Mouse (Mus musculus): ENCODE measurements around the gene Arhgap17. TPM values are rescaled to one million over a fixed set of nuclear protein-coding genes. Genes with fewer than 3 reads are reported as not detected.
A peak's percentile ranks its signal among the peaks of the same experiment; 100 is the strongest.

Arhgap17 gene
- 10 to 100 TPM; 14.6 to 17.0 TPM for total RNA-seq (2021)
- polyA plus RNA-seq (2012; rRNA removed): 10.0 and 13.8 TPM in 2 replicates
- long read RNA-seq, partial matches to known transcripts: 0 of 8 reads
- long read RNA-seq, other reads (novel, unspliced or antisense): 1 of 8 reads

DNA sequence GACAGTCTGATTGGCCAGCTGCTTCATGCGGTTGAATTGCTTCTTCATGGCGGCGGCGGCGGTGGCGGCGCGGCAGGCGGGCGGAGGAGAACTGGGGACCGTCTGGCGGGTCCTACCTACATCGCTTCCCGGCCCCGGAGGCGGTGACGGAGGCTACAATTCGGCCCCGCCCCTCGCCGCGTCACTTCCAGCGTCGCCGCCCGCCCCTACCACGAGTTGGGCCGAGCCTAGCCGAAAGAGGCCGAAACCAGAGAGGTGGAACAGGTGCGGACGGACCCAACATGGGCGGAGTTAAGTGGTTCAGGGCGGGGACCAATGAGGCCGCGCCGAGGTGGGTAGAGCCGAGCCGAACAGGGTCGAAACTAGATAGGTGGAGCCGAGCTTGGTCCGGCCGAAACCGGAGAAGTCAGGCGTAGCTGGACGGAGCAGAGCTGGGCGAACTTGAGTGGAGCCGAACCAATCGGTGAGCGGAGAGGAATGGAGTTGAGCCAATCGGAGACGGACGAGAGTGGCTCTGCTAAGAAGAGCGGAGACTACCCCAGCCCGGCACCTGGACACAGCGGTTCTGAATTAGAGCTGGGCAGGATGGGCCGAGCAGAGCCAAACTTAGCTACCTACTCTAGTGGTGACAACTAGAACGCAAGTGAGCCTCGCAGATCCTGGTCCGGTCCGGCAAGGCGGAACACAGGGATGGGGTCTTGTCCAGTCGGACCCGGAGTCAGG is at the start of gene Arhgap17, which contains the start of gene Lcmt1:
TSS of gene Arhgap17 (minus strand) at position 157 of the 723 bp plus-strand sequence.
TSS of gene Lcmt1 (plus strand) at position 26 of the 723 bp plus-strand sequence.
- peak; percentile 37; the same call in 1 of the 2 replicates for TF ChIP-seq CTCF (IDR thresholded peaks at IDR 0.05)
- TF ChIP-seq EP300 (IDR thresholded peaks at IDR 0.05; ENCODE audit: insufficient read depth, low read depth, low read length): no peak
- TF ChIP-seq POLR2A (IDR thresholded peaks at IDR 0.05; ENCODE audit: insufficient read depth, low read depth, low read length): peak; percentile 59
- Histone ChIP-seq H3K79me2 (replicated peaks; ENCODE audit: control insufficient read depth, insufficient read depth, low read length) (peaks cover 7% of the 10 kb centered on the region; the same call in 1 of the 2 replicates), H3K4me3 (peak within 1 kb of the TSS; percentile 85), H3K9ac (ENCODE audit: low read depth, low read length) (peak within 1 kb of the TSS; percentile 85), H3K36me3 (ENCODE audit: control insufficient read depth, insufficient read depth, low read length) (peaks cover 9% of the 10 kb centered on the region), H3K27me3 (ENCODE audit: control insufficient read depth, insufficient read depth, low read length) (no peaks in the 10 kb centered on the region), H3K4me1 (ENCODE audit: control insufficient read depth, insufficient read depth, low read length) (peaks cover 23% of the 10 kb centered on the region), H3K27ac (peak within 1 kb of the TSS; percentile 81)
- WGBS: under 1% methylated on average over 58 of the region's 64 CpGs
- intact Hi-C loops (cut with DNase I): loop anchor here (5.0 to 10.0 kb wide), 2 partner anchors 38 to 395 kb away; no protein-coding TSS in a partner anchor
- DNase-seq: peak; percentile 97 to 98

DNA sequence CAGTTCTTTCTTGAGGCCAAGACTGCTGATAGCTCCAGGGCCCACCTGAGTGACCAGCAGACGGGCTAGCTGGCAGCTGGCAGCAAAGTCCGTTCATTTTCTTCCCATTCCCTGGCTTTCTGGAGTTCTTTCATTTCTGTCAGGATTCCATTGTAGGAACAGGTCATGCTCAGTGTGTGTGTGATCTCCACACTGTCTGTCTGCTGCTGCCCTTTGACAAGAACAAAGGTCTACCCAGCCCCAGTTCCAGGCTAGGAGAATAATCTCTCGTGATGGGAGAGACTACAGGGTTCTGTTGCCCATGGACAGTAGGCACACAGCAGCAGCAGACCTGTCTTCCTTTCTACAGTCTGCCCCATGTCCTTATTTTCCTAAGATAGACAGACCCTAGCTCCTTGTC is 47.9 kb upstream of the Arhgap17 start:
- H3K4me3 ChIP-seq: no peak overlapping the region
- no peak overlapping the region for H3K9ac ChIP-seq (ENCODE audit: low read depth, low read length)
- intact Hi-C loops (cut with DNase I): no loop called here
- H3K79me2 ChIP-seq (replicated peaks; ENCODE audit: control insufficient read depth, insufficient read depth, low read length): no peaks in the 10 kb centered on the region
- no peak for DNase-seq
- TF ChIP-seq CTCF (IDR thresholded peaks at IDR 0.05): no peak
- no peak for TF ChIP-seq EP300 (IDR thresholded peaks at IDR 0.05; ENCODE audit: insufficient read depth, low read depth, low read length)
- TF ChIP-seq POLR2A (IDR thresholded peaks at IDR 0.05; ENCODE audit: insufficient read depth, low read depth, low read length): no peak
- no peaks in the 10 kb centered on the region for H3K4me1 ChIP-seq (ENCODE audit: control insufficient read depth, insufficient read depth, low read length)
- H3K27me3 ChIP-seq (ENCODE audit: control insufficient read depth, insufficient read depth, low read length): no peaks in the 10 kb centered on the region
- 92% methylated on average over 3 of the region's 3 CpGs for WGBS
- no peaks in the 10 kb centered on the region for H3K36me3 ChIP-seq (ENCODE audit: control insufficient read depth, insufficient read depth, low read length)
- no peak overlapping the region for H3K27ac ChIP-seq

DNA sequence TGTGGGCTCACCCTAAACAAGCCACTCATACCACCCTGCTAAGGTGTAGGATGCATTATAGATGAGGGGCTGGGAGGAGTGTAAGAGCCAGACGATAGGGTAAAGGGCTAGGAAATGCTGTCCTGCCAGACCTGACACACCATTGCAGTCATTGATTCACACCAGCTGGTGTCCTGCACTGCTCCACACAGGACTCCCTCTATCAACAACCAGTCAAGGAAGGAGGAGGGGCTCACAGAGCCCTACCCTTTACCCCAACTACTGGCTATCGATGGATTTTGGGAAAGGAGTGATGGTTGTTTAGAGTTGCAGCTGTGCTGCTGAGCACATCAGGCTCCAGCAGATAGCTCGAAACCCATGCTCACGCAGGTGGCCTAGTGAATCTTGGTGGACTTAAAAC is 47.1 kb upstream of the Arhgap17 start:
- Histone ChIP-seq H3K27me3 (ENCODE audit: control insufficient read depth, insufficient read depth, low read length) (no peaks in the 10 kb centered on the region), H3K36me3 (ENCODE audit: control insufficient read depth, insufficient read depth, low read length) (no peaks in the 10 kb centered on the region), H3K79me2 (replicated peaks; ENCODE audit: control insufficient read depth, insufficient read depth, low read length) (no peaks in the 10 kb centered on the region), H3K4me1 (ENCODE audit: control insufficient read depth, insufficient read depth, low read length) (no peaks in the 10 kb centered on the region), H3K27ac (no peak overlapping the region), H3K4me3 (no peak overlapping the region), H3K9ac (ENCODE audit: low read depth, low read length) (no peak overlapping the region)
- WGBS: 77% methylated on average over 4 of the region's 4 CpGs
- DNase-seq: no peak
- TF ChIP-seq POLR2A (IDR thresholded peaks at IDR 0.05; ENCODE audit: insufficient read depth, low read depth, low read length): no peak
- no peak for TF ChIP-seq CTCF (IDR thresholded peaks at IDR 0.05)
- no peak for TF ChIP-seq EP300 (IDR thresholded peaks at IDR 0.05; ENCODE audit: insufficient read depth, low read depth, low read length)
- intact Hi-C loops (cut with DNase I): no loop called here

DNA sequence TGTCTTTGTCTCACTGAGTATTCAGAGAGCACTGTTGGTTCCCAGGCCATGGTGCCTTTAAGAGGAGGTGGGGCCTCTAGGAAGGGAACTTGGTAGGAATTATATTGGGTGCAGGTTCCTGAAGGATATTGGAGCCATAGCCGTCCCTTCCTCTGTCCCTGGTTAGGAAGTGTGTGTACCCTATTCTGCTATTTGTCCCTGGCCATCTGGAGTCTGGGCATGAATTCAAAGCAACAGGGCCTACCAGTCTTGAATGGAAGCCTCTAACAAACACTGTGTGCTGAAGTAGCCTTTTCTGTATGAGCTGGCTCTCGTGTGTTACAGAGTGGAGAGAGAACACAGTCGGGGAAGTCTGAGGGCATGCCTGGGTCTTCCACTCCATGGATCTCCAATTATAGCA is 42.4 kb upstream of the Arhgap17 start:
- no peak for DNase-seq
- H3K9ac ChIP-seq (ENCODE audit: low read depth, low read length): no peak overlapping the region
- H3K27me3 ChIP-seq (ENCODE audit: control insufficient read depth, insufficient read depth, low read length): no peaks in the 10 kb centered on the region
- no peaks in the 10 kb centered on the region for H3K4me1 ChIP-seq (ENCODE audit: control insufficient read depth, insufficient read depth, low read length)
- 72% methylated on average over 3 of the region's 3 CpGs for WGBS
- intact Hi-C loops (cut with DNase I): no loop called here
- TF ChIP-seq CTCF (IDR thresholded peaks at IDR 0.05): no peak
- H3K4me3 ChIP-seq: no peak overlapping the region
- H3K79me2 ChIP-seq (replicated peaks; ENCODE audit: control insufficient read depth, insufficient read depth, low read length): no peaks in the 10 kb centered on the region
- H3K27ac ChIP-seq: no peak overlapping the region
- H3K36me3 ChIP-seq (ENCODE audit: control insufficient read depth, insufficient read depth, low read length): no peaks in the 10 kb centered on the region

DNA sequence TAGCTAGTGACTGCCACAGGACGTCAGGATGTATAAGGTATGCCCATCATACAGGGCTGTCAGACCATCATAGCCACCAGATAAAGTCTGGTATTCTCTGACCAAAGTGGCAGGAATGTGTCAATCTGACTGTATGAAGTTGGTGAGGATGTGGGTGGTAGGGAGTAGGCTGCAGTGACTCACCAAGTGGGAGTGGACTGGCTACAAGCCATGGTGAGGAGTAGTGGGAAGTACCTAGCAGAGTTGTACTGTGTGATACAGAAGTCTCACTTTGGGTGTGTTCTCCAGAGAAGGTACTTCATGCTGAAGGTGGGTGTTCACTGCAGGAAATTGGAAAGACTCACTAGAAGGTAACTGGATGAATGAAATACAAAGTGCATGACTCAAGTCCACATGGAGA is 41.4 kb upstream of the Arhgap17 start:
- TF ChIP-seq CTCF (IDR thresholded peaks at IDR 0.05): no peak
- no peak for TF ChIP-seq EP300 (IDR thresholded peaks at IDR 0.05; ENCODE audit: insufficient read depth, low read depth, low read length)
- no peaks in the 10 kb centered on the region for H3K27me3 ChIP-seq (ENCODE audit: control insufficient read depth, insufficient read depth, low read length)
- H3K9ac ChIP-seq (ENCODE audit: low read depth, low read length): no peak overlapping the region
- no peaks in the 10 kb centered on the region for H3K4me1 ChIP-seq (ENCODE audit: control insufficient read depth, insufficient read depth, low read length)
- intact Hi-C loops (cut with DNase I): no loop called here
- H3K4me3 ChIP-seq: no peak overlapping the region
- DNase-seq: peak in 1 of 2 experiments; percentile 51
- no peaks in the 10 kb centered on the region for H3K79me2 ChIP-seq (replicated peaks; ENCODE audit: control insufficient read depth, insufficient read depth, low read length)
- WGBS: 29% methylated on average over 1 of the region's 1 CpGs
- no peak overlapping the region for H3K27ac ChIP-seq
- no peaks in the 10 kb centered on the region; the same call in 1 of the 2 replicates for H3K36me3 ChIP-seq (ENCODE audit: control insufficient read depth, insufficient read depth, low read length)

DNA sequence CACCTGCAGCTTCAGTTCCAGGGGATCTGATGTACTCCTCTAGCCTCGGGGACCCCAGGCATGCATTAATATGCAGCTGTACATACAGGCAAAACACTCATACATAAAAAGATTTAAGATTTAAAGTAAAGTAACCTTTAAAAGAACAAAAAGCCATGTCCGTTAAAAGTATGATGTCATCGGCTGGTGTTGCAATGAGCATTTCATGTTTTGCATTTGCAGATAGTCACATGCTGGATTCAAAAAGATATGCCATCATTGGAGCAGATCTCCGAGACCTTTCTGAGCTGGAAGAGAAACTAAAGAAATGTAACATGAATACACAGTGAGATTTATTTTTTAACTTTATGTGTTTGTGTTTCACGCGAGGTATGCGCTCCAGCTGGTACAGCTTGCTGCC is 40.8 kb upstream of the Arhgap17 start:
- H3K9ac ChIP-seq (ENCODE audit: low read depth, low read length): no peak overlapping the region
- no peaks in the 10 kb centered on the region; the same call in 1 of the 2 replicates for H3K36me3 ChIP-seq (ENCODE audit: control insufficient read depth, insufficient read depth, low read length)
- 91% methylated on average over 7 of the region's 7 CpGs for WGBS
- H3K4me3 ChIP-seq: no peak overlapping the region
- no peaks in the 10 kb centered on the region for H3K27me3 ChIP-seq (ENCODE audit: control insufficient read depth, insufficient read depth, low read length)
- intact Hi-C loops (cut with DNase I): no loop called here
- DNase-seq: no peak
- TF ChIP-seq CTCF (IDR thresholded peaks at IDR 0.05): no peak
- no peak for TF ChIP-seq EP300 (IDR thresholded peaks at IDR 0.05; ENCODE audit: insufficient read depth, low read depth, low read length)
- TF ChIP-seq POLR2A (IDR thresholded peaks at IDR 0.05; ENCODE audit: insufficient read depth, low read depth, low read length): no peak
- no peak overlapping the region for H3K27ac ChIP-seq
- no peaks in the 10 kb centered on the region; the same call in 1 of the 2 replicates for H3K4me1 ChIP-seq (ENCODE audit: control insufficient read depth, insufficient read depth, low read length)
- H3K79me2 ChIP-seq (replicated peaks; ENCODE audit: control insufficient read depth, insufficient read depth, low read length): no peaks in the 10 kb centered on the region

Measured in heart, adult 2 months (tissue).